15 mouse cellular contexts compared by ENCODE assay signal in the genomic region with DNA sequence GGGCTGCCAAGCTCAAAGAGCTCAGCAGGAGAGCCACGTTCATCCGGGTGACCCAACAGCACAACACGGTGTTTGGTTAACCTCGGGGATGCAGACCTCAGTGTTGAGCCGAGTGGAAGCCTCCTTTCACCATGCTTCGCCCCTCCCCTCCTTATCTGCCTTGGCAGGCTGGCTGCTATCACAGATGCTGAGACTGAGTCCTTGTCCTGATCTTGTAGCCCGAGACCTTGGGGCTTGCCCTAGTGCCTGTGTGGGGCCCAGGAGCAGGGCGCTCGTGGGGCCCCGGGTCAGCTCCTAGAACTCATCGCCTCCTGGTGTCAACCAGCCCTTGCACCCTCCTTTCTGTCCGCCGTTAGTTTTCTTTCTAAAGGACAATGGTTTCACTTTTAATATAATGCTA. TPM values are rescaled to one million over a fixed set of nuclear protein-coding genes. Genes with fewer than 3 reads are reported as not detected.
A peak's percentile ranks its signal among the peaks of the same experiment; 100 is the strongest.
DNase-seq lines count a peak whose midpoint lies in the region; ATAC-seq and TF ChIP-seq lines count a peak whose summit lies in the region.
"Had no signal": no experiment of that assay in that cellular context is flagged by ENCODE, and none has a peak within 500 bp of the region (broad histone marks: within the 10 kb centered on the region; RNA-seq: fewer than 3 reads in every experiment).

No protein-coding gene starts in this region.

- intact Hi-C loops in heart, postnatal 25 days (cut with DNase I): no loop called here

- TF ChIP-seq CTCF in G1E (IDR thresholded peaks at IDR 0.05; ENCODE audit: low read depth, low read length): no peak
- peak; percentile 37; the same call in 1 of the 2 replicates for TF ChIP-seq CTCF in liver, embryonic 14.5 days (IDR thresholded peaks at IDR 0.05; ENCODE audit: low read depth)

- H3K27me3 ChIP-seq in heart, embryonic 14.5 days (ENCODE audit: control insufficient read depth, insufficient read depth, low read length): no peaks in the 10 kb centered on the region
- no peaks in the 10 kb centered on the region for H3K27me3 ChIP-seq in G1E (ENCODE audit: insufficient read depth, low read length)
- H3K27me3 ChIP-seq in liver, embryonic 14.5 days (ENCODE audit: control insufficient read depth, insufficient read depth, low read length): no peaks in the 10 kb centered on the region
- no peaks in the 10 kb centered on the region for H3K27me3 ChIP-seq in neural tube, embryonic 15.5 days (replicated peaks)
- H3K27me3 ChIP-seq: CH12.LX had no signal

- peaks cover 89% of the 10 kb centered on the region for H3K36me3 ChIP-seq in heart, embryonic 14.5 days (ENCODE audit: control insufficient read depth, insufficient read depth, low read length)
- H3K36me3 ChIP-seq in G1E (replicated peaks): peaks cover 97% of the 10 kb centered on the region
- H3K36me3 ChIP-seq in liver, embryonic 14.5 days (replicated peaks; ENCODE audit: control insufficient read depth, insufficient read depth, low read depth): peaks cover 85% of the 10 kb centered on the region
- H3K36me3 ChIP-seq in neural tube, embryonic 15.5 days: peaks cover 14% of the 10 kb centered on the region
- H3K36me3 ChIP-seq: midbrain, embryonic 10.5 days had no signal

- peak; percentile 93 for TF ChIP-seq EP300 in liver, embryonic 14.5 days (IDR thresholded peaks at IDR 0.05; ENCODE audit: low read depth)

- H3K4me1 ChIP-seq in heart, embryonic 14.5 days (ENCODE audit: control insufficient read depth in 2 of 2, insufficient read depth in 2 of 2, low read length in 2 of 2): peaks cover 16 to 35% of the 10 kb centered on the region in 2 experiments
- H3K4me1 ChIP-seq in G1E (ENCODE audit: insufficient read depth, low read depth, low read length): peaks cover 83% of the 10 kb centered on the region
- peaks cover 36 to 55% of the 10 kb centered on the region in 2 experiments for H3K4me1 ChIP-seq in liver, embryonic 14.5 days (replicated peaks; ENCODE audit: control insufficient read depth in 2 of 2, insufficient read depth in 2 of 2, low read length in 1 of 2)
- H3K4me1 ChIP-seq in neural tube, embryonic 15.5 days: no peaks in the 10 kb centered on the region
- H3K4me1 ChIP-seq: midbrain, embryonic 10.5 days had no signal

- ATAC-seq in heart, embryonic 14.5 days (ENCODE audit: insufficient number of reproducible peaks, insufficient read depth, low FRiP score, low read depth): no peak
- ATAC-seq in G1E (ENCODE audit: extremely low read depth, insufficient number of reproducible peaks, low FRiP score, poor library complexity, severe bottlenecking): peak; percentile 95
- peak; percentile 96 for ATAC-seq in liver, embryonic 14.5 days (ENCODE audit: insufficient read depth)
- ATAC-seq in neural tube, embryonic 15.5 days (ENCODE audit: low FRiP score): no peak

- 31% methylated on average over 13 of the region's 13 CpGs for WGBS in heart, embryonic 14.5 days
- 13% methylated on average over 13 of the region's 13 CpGs for WGBS in liver, embryonic 14.5 days (ENCODE audit: insufficient replicate concordance)
- WGBS in neural tube, embryonic 15.5 days: 92% methylated on average over 13 of the region's 13 CpGs

- DNase-seq in heart, postnatal 25 days (ENCODE audit: low spot score): no peak
- DNase-seq in G1E (ENCODE audit: low spot score) (peak; percentile 89), MEL-GATA-1-ER (ENCODE audit: extremely low read depth, low read depth) (peak; percentile 66)
- DNase-seq in liver, embryonic 14.5 days (ENCODE audit: low read depth in 3 of 3, low spot score in 3 of 3): peak; percentile 91 to 93 (median 92)
- no peak for DNase-seq in left cerebral cortex, adult 8-10 months (ENCODE audit: low spot score in 2 of 2)
- DNase-seq: adrenal gland, postnatal 25 days; cerebellum, adult 2 months; gastrocnemius, postnatal 25 days; kidney, postnatal 10 days; layer of hippocampus, postnatal 36 days had no signal

- no peaks in the 10 kb centered on the region for H3K9me3 ChIP-seq in heart, embryonic 14.5 days (ENCODE audit: control insufficient read depth, low read length)
- no peaks in the 10 kb centered on the region for H3K9me3 ChIP-seq in G1E (replicated peaks)
- no peaks in the 10 kb centered on the region for H3K9me3 ChIP-seq in liver, embryonic 14.5 days (ENCODE audit: control insufficient read depth, low read length)
- no peaks in the 10 kb centered on the region for H3K9me3 ChIP-seq in neural tube, embryonic 15.5 days (replicated peaks)
- H3K9me3 ChIP-seq: midbrain, embryonic 10.5 days had no signal

- H3K4me2 ChIP-seq in heart, embryonic 14.5 days (ENCODE audit: low read length): 0 out of 2 replicates have a peak overlapping the region, but pooled peaks have one; percentile 2
- peak overlapping the region; percentile 75 for H3K4me2 ChIP-seq in liver, embryonic 14.5 days (ENCODE audit: low read depth)
- no peak overlapping the region for H3K4me2 ChIP-seq in neural tube, embryonic 15.5 days
- H3K4me2 ChIP-seq: hindbrain, embryonic 14.5 days had no signal

- H3K4me3 ChIP-seq in heart, embryonic 14.5 days (ENCODE audit: control insufficient read depth in 1 of 2, insufficient read depth in 1 of 2, low read depth in 1 of 2, low read length in 2 of 2): no peak overlapping the region
- peak overlapping the region; percentile 60; the same call in 1 of the 2 replicates for H3K4me3 ChIP-seq in G1E (ENCODE audit: low read depth, low read length)
- peak overlapping the region; percentile 39 to 53 for H3K4me3 ChIP-seq in liver, embryonic 14.5 days (ENCODE audit: insufficient read depth in 1 of 2, low read depth in 2 of 2, low read length in 2 of 2)
- no peak overlapping the region for H3K4me3 ChIP-seq in neural tube, embryonic 15.5 days (replicated peaks)
- H3K4me3 ChIP-seq: midbrain, embryonic 10.5 days had no signal

- peak overlapping the region; percentile 25; the same call in 1 of the 2 replicates for H3K9ac ChIP-seq in heart, embryonic 14.5 days (ENCODE audit: low read length)
- H3K9ac ChIP-seq in liver, embryonic 14.5 days (replicated peaks): peak overlapping the region; percentile 58
- no peak overlapping the region for H3K9ac ChIP-seq in neural tube, embryonic 15.5 days (replicated peaks)
- H3K9ac ChIP-seq: hindbrain, embryonic 14.5 days had no signal

- peak overlapping the region in 1 of 2 experiments; percentile 41; a peak in 2 of 4 replicates for H3K27ac ChIP-seq in heart, embryonic 14.5 days (replicated peaks in 1 of 2; ENCODE audit: control insufficient read depth in 1 of 2, insufficient read depth in 1 of 2, low read depth in 2 of 2, low read length in 2 of 2)
- peak overlapping the region; percentile 77 for H3K27ac ChIP-seq in liver, embryonic 14.5 days
- H3K27ac ChIP-seq in neural tube, embryonic 15.5 days (replicated peaks): no peak overlapping the region
- H3K27ac ChIP-seq: hindbrain, embryonic 14.5 days; midbrain, embryonic 10.5 days had no signal

RNA-seq across cellular contexts. Expression of a gene that starts 38.7 kb away (rescaled TPM):
- polyA plus RNA-seq in heart, embryonic 14.5 days (2014; fragmentation: Nextera tagmentation; extraction: Ambion mirVana): 202 and 210 TPM in 2 replicates
- 100 to 1,000 TPM; 167 to 189 TPM for total RNA-seq in heart, postnatal 25 days (2021)
- total RNA-seq in G1E (2014; fragmentation: Nextera tagmentation) (82.4 and 85.9 TPM in 2 replicates), G1E (2017) (309 and 311 TPM in 2 replicates)
- polyA plus RNA-seq in G1E (2012): 372 and 448 TPM in 2 replicates
- polyA plus RNA-seq in liver, embryonic 14.5 days (2012; rRNA removed): 116 and 155 TPM in 2 replicates
- 295 and 311 TPM in 2 replicates for polyA plus RNA-seq in liver, embryonic 14.5 days (2014; fragmentation: Nextera tagmentation; extraction: Ambion mirVana)
- total RNA-seq in left cerebral cortex, adult 8-10 months (2022): 10 to 100 TPM; 56.1 to 59.2 (median 58.1) TPM
- polyA plus RNA-seq in neural tube, embryonic 15.5 days (2015; fragmentation: Nextera tagmentation; extraction: Ambion mirVana): 49.8 and 64.3 TPM in 2 replicates

Comparison
In these comparisons a context has a peak if more than half of its experiments do, and no peak if none do; other contexts are left out.
1. ATAC-seq: peak in G1E (single experiment) and liver, embryonic 14.5 days (single experiment); none in heart, embryonic 14.5 days (single experiment) and neural tube, embryonic 15.5 days (single experiment).
2. H3K4me3 ChIP-seq: peak in G1E (single experiment) and liver, embryonic 14.5 days (2 of 2); none in heart, embryonic 14.5 days (0 of 2) and neural tube, embryonic 15.5 days (single experiment).
3. DNase-seq: peak in G1E (single experiment), MEL-GATA-1-ER (single experiment) and liver, embryonic 14.5 days (3 of 3); none in heart, postnatal 25 days (single experiment) and left cerebral cortex, adult 8-10 months (0 of 2).